Mouse (Mus musculus) fat pad, adult 2 months (tissue): ENCODE data around the gene Abhd4.

ENCODE experiments used
- DNase-seq: peaks from one replicate; pipeline ENCODE4 v3.0.0-alpha.2; 2011; ENCODE audit warnings: low read depth, low spot score; ENCODE audit errors: extremely low read depth

Abhd4 gene

GRCm38 (mm10) chr14:54253741-54254291 is at the start of gene Abhd4, which contains the start of gene Dad1:
Gene Abhd4 (plus strand): TSS chr14:54254188.
Gene Dad1 (minus strand): TSS chr14:54254104.
- peak; percentile 84 for DNase-seq

- no peak for DNase-seq
These were observed 49.7 kb upstream of the Abhd4 start for GRCm38 (mm10) chr14:54204311-54204710.

GRCm38 (mm10) chr14:54204786-54205185 is 49.2 kb upstream of the Abhd4 start:
- no peak for DNase-seq

DNA sequence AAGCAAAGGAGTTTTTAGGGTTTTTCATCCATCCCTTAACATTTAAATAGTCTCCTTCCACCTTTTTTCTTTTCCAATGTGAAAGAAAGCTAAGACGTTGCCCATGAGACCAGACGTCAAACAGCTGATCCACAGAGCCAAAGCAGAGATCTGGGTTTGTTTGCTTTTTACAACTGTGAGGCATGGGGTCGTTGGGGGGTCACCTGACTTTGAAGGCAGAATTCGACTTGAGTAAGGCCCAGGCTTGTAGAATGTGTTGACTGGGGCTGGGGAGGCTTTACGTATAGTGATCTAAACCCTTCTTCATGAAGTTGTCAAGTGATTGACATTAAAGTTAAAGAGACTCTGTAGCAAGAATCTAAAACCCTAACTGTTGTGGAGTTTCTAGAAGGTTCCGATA is 48.1 kb upstream of the Abhd4 start:
- no peak for DNase-seq

GRCm38 (mm10) chr14:54206309-54206708 is 47.7 kb upstream of the Abhd4 start:
- no peak for DNase-seq

- DNase-seq: no peak
These were observed 47.0 kb upstream of the Abhd4 start for GRCm38 (mm10) chr14:54206750-54207550.

- no peak for DNase-seq
These were observed 46.1 kb upstream of the Abhd4 start for GRCm38 (mm10) chr14:54207924-54208323.

- no peak for DNase-seq
These were observed 45.2 kb upstream of the Abhd4 start for GRCm38 (mm10) chr14:54208741-54209140.

- no peak for DNase-seq
These were observed 44.1 kb upstream of the Abhd4 start for GRCm38 (mm10) chr14:54209932-54210331.

GRCm38 (mm10) chr14:54210401-54210800 is 43.6 kb upstream of the Abhd4 start:
- no peak for DNase-seq

DNA sequence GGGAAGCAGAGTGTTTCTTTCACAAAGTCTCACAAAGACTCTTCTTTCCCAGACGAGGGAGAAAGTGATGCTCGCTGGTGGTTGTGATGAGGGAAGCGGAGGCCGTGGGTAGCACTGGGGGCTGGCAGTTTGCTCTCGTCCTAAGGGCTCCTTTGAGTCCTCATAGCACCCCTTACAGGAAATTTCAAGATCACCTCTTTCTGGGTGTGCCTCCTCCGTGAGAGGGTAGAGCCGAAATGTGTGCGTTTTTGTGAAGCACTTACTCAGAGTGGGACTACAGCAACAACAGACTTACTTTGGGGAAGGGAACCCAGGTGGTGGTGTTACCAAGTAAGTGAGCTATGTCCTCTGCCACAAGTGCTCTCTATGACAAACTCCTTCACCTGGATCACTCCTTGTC is 42.8 kb upstream of the Abhd4 start:
- DNase-seq: no peak

DNA sequence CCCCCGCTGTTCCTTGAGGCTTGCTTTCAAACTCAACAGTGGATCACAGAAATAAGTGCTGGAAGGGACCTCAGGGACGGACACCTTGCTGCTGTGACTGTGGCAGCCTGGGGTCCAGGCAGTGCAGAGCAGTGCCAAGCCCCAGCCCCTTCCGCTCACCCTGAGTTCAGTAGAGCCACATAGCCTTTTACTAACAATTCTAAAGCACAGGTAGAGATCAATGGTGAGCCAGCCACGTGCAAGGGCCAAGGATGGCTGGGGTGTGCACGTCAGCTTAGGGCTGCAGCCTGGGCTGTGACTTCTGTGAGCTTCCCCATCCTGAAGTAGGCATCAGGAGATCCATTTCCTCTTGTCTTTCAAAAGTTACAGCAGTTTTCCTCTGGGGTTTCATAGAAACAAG is 42.2 kb upstream of the Abhd4 start:
- no peak for DNase-seq

DNA sequence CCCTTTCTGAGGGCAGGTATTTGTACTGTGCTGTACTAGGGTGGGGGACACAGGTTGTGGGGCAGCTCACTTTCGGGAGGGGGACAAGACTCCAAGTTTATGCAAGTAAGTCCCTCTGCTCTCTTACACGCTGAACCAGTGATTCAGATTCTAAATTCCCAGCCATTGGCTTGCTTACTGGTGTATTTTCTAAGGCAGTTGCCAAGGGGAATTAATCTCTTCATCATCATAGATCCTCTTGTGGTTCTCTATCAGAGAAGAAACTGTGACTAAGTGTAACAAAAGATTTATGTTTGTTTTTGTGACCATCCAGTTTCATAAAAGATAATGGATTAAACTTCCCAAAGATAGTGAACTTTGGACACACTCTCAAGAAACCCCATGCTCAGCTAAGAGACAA is 40.3 kb upstream of the Abhd4 start:
- no peak for DNase-seq

DNA sequence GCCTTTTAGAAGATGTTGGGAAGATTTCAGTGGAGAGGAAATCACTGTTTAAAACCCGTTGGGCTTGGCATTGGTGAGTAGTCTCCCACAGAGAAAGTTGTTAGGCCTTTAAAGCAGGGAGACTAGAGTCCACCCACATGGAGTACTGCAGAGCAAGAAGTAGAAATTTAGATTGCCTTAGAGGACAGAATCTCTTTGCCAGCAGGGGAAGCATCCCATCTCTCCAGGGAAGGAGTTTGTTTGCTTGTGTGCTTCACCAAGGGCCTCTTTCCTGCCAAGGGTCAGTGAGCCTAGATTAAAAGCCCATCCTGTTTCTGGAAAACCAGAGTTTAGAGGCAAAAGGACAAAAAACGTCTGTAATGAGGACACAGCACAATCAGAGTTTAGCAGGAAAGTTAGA is 39.5 kb upstream of the Abhd4 start:
- no peak for DNase-seq

DNA sequence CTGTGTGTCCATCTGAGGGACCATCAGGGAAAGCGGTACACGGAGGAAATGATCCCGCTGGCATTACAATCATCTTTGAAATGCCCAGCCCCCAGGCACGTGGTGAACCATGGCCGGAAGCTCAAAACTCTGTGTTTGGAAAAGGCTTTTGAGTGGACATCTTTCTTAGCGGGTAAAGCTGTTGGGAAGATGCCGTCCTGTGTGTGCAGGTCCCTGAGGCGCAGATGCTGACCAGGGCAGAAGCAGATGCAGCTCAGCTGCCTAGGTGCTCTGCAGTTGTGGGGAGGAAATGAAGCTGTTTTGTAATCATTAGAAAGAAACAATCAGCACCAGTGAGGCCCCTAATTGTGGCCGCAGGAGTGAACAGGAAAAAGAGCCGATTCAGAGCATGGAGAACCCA is 39.1 kb upstream of the Abhd4 start:
- DNase-seq: no peak

DNA sequence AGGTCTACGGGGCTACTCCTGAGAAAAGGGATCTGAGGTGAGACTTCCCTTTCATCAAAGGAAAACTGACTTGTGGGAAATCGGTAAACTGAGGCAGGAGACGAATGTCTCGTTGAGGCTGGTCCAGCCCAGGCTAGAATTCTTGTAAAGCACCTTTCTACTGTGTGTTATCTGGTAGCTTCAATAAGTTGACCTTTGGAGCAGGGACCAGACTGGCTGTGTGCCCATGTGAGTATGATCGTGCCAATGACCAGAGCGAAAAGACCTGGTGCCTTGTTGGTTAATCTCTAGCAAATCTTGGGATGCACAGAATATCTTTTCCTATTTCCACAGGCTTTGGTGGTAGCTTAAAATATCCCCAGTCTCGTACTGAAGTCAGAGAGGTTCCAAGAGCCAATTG is 37.9 kb upstream of the Abhd4 start:
- DNase-seq: no peak

- DNase-seq: no peak
These were observed 35.8 kb upstream of the Abhd4 start for GRCm38 (mm10) chr14:54218233-54218632.

GRCm38 (mm10) chr14:54218721-54219120 is 35.3 kb upstream of the Abhd4 start:
- no peak for DNase-seq

DNA sequence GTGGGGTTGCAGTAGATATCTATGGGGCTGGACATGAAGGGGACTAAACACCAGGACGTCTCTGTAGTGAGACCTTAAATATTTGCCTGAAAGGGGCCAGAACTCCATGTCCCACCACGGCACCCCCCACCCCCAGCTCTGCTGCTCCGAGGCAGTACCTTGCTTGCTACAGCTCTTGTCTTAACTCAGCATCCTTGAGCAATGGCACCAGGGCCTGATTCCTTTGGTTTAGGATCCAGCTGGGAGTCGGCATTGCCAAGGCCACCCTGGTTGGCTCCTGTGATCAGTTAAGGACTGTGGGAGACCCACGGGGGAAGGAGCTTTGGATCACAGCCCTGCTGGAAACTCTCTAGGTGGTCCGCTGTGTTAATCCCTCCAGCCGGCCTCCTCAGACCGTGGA is 34.7 kb upstream of the Abhd4 start:
- DNase-seq: no peak

GRCm38 (mm10) chr14:54219849-54220248 is 34.1 kb upstream of the Abhd4 start:
- no peak for DNase-seq

DNA sequence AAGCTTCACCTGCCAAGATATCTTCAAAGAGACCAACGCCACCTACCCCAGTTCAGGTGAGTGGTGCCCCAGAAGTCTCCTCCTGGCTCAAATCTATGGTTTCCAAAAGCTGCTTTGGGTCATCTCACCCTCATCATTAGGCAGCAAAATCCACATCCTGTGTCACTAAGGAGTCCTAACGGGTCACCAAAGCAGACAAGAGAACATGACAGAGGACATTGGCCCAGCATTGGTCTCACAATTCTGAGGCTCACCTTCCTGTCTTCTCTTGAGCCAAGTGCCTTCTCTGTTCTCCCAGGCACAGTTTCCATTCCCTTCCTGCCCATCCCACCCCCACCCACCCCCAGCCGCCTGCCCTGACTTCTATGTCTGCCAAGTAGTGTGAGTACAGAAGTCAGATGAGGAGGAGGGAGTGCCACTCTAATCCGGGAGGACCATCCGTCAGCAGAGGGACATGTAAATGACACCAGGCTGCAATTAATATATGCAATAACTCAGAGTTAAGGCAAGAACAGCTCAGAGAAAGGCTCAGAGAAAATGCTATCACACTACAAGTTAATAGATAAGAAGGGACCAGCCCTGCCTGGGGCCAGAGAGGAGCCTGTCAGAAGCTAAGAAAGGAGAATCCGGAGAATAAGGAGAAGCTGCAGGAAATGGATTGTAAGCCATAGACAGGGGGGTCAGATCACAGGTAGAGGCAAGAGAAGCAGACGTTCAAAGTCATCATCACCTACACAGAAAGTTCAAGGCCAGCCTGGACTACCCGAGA is 33.1 kb upstream of the Abhd4 start:
- DNase-seq: no peak

DNA sequence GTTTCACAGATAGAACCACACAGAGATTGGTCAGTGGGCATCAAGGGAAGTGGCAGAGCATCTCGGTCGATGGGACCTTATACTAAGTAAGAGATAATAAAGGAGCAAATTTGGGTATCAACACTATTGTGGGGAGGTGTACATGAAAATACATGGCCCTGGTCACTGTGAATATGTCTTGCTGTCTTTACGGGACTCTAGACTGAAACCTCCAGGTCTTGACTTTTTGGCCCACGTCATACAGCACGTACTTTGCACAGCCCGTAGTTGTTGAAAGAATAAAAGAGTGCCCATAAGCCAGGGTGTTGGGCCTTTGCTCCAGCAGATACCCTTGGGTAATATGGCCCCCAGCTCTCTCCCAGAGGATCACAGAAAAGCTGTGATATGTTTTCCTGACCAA is 32.3 kb upstream of the Abhd4 start:
- DNase-seq: no peak
